Mouse (Mus musculus): ENCODE measurements around the gene Gm20903. TPM values are rescaled to one million over a fixed set of nuclear protein-coding genes. Genes with fewer than 3 reads are reported as not detected.
"Not testable (repeated sequence)": the region's sequence is repeated elsewhere in the genome, so short reads cannot be mapped to it uniquely, and the experiment has no call there.

Gene Gm20903
- polyA plus RNA-seq (2014; fragmentation: Nextera tagmentation; extraction: Ambion mirVana) = not detected in 2 replicates

- H3K4me3 ChIP-seq (ENCODE audit: low read depth, low read length); H3K27me3 ChIP-seq (ENCODE audit: control insufficient read depth, insufficient read depth, low read length); H3K4me2 ChIP-seq (ENCODE audit: low read depth, low read length); H3K4me1 ChIP-seq (ENCODE audit: control insufficient read depth, insufficient read depth, low read length); ATAC-seq (ENCODE audit: low read depth); H3K9me3 ChIP-seq (ENCODE audit: control insufficient read depth, low read length); H3K27ac ChIP-seq (ENCODE audit: low read depth, low read length); H3K9ac ChIP-seq (replicated peaks; ENCODE audit: low read depth, low read length); H3K36me3 ChIP-seq (ENCODE audit: control insufficient read depth, insufficient read depth, low read length): not testable (repeated sequence)
- WGBS = no CpG with 5 or more reads among the region's 6 CpGs
Measured at GRCm38 (mm10) chrY:73669015-73669414, at the start of gene Gm20903. TSS of gene Gm20903 (plus strand) at chrY:73669315.

Data from neural tube, embryonic 14.5 days (tissue).